Mouse (Mus musculus) intestine, postnatal 0 days (tissue): ENCODE data around the gene Gm3476. TPM values are rescaled to one million over a fixed set of nuclear protein-coding genes. Genes with fewer than 3 reads are reported as not detected.
"Not testable (repeated sequence)": the region's sequence is repeated elsewhere in the genome, so short reads cannot be mapped to it uniquely, and the experiment has no call there.

Source experiments
- ATAC-seq: fragments of 200-750 bp; cut with Nextera tagmentation; 2 replicates; pipeline ENCODE4 v1.8.0; 2017; ENCODE audit warnings: mild to moderate bottlenecking, moderate TSS enrichment, moderate library complexity
- H3K27ac ChIP-seq: fragments of 300-500 bp; sonication (generic); 2 replicates; pipeline ENCODE4 v1.5.1; 2014; ENCODE audit warnings: mild to moderate bottlenecking, low read depth, low read length, moderate library complexity
- H3K27me3 ChIP-seq: fragments of 300-500 bp; sonication (generic); replicated peaks from 2 replicates; pipeline ENCODE4 v1.6.1; 2014; ENCODE audit warnings: low read length, mixed read lengths; ENCODE audit not compliant: control insufficient read depth, insufficient read depth
- H3K36me3 ChIP-seq: fragments of 300-500 bp; sonication (generic); 2 replicates; pipeline ENCODE4 v1.6.1; 2014; ENCODE audit warnings: mild to moderate bottlenecking, moderate library complexity; ENCODE audit not compliant: control insufficient read depth, insufficient read depth
- H3K4me1 ChIP-seq: fragments of 300-500 bp; sonication (generic); replicated peaks from 2 replicates; pipeline ENCODE4 v1.6.1; 2014; ENCODE audit warnings: antibody characterized with exemption, low read length, mixed read lengths; ENCODE audit not compliant: control insufficient read depth, insufficient read depth
- H3K4me2 ChIP-seq: fragments of 300-500 bp; sonication (generic); replicated peaks from 2 replicates; pipeline ENCODE4 v1.6.1; 2014; ENCODE audit warnings: low read depth, mild to moderate bottlenecking, moderate library complexity
- H3K4me3 ChIP-seq: fragments of 300-500 bp; sonication (generic); 2 replicates; pipeline ENCODE4 v1.5.1; 2014; ENCODE audit warnings: low read depth, low read length
- H3K9ac ChIP-seq: fragments of 300-500 bp; sonication (generic); 2 replicates; pipeline ENCODE4 v1.6.1; 2014; ENCODE audit warnings: mild to moderate bottlenecking, low read depth, low read length
- H3K9me3 ChIP-seq: fragments of 300-500 bp; sonication (generic); 2 replicates; pipeline ENCODE4 v1.6.1; 2016; ENCODE audit warnings: mixed run types; ENCODE audit not compliant: control insufficient read depth
- CTCF ChIP-seq: sonication (generic); IDR thresholded peaks from 2 replicates; pipeline ENCODE4 v1.5.1; 2016; ENCODE audit warnings: low read depth, mild to moderate bottlenecking, control low read depth, antibody characterized with exemption, moderate library complexity
- WGBS: fragments of 180-500 bp; shearing (Covaris S2); extraction: QIAGEN DNeasy Blood & Tissue Kit; methylation state at CpG from one replicate; pipeline ENCODE4 v1.1.7; 2014; 5-methylcytosine and 5-hydroxymethylcytosine counted together
- polyA plus RNA-seq: library from polyadenylated mRNA; unstranded; fragments of >200 nt; fragmentation: Nextera tagmentation; extraction: Ambion mirVana; gene quantifications from 2 replicates; pipeline ENCODE4 v1.2.1, GENCODE M21; 2015

Gm3476 gene
- not detected in 2 replicates for polyA plus RNA-seq

DNA sequence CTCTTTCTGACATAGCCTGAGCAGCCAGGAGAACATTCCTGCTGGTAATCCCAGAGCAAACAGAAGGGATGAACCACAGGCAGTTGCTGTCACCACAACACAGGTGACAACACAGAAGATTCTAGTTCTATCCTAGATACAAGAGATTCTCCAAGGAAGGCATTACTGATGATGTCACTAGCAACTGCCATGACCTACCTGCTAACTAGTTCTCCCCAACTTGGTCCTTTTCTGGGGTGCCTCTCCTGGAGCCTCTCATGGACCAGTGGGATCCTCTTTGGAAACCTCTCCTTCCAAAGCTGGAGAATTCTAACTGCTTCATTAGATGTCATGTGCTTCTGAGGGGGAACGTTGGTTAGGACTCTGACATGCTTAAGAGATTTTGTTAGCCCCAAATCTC lies at the start of gene Gm3476:
Gene Gm3476 (minus strand): TSS at position 101 of the 400 bp plus-strand sequence.
- not testable (repeated sequence) for H3K36me3 ChIP-seq, H3K9ac ChIP-seq, H3K9me3 ChIP-seq, H3K4me2 ChIP-seq, H3K27ac ChIP-seq, H3K4me3 ChIP-seq, H3K4me1 ChIP-seq, H3K27me3 ChIP-seq, ATAC-seq
- WGBS: no CpG with 5 or more reads among the region's 1 CpGs

- H3K36me3 ChIP-seq, H3K27ac ChIP-seq, H3K4me2 ChIP-seq, ATAC-seq, H3K27me3 ChIP-seq, H3K4me1 ChIP-seq, H3K4me3 ChIP-seq, H3K9me3 ChIP-seq, H3K9ac ChIP-seq: not testable (repeated sequence)
- 100% methylated on average over 2 of the region's 9 CpGs for WGBS
Measured at GRCm38 (mm10) chr14:6163538-6163937, 37.9 kb upstream of the Gm3476 start.

GRCm38 (mm10) chr14:6161085-6161484 lies 35.5 kb upstream of the Gm3476 start:
- WGBS: no CpG with 5 or more reads among the region's 1 CpGs
- not testable (repeated sequence) for ATAC-seq, H3K36me3 ChIP-seq, H3K4me1 ChIP-seq, H3K27me3 ChIP-seq, H3K4me2 ChIP-seq, H3K9me3 ChIP-seq, H3K27ac ChIP-seq, H3K4me3 ChIP-seq, H3K9ac ChIP-seq

DNA sequence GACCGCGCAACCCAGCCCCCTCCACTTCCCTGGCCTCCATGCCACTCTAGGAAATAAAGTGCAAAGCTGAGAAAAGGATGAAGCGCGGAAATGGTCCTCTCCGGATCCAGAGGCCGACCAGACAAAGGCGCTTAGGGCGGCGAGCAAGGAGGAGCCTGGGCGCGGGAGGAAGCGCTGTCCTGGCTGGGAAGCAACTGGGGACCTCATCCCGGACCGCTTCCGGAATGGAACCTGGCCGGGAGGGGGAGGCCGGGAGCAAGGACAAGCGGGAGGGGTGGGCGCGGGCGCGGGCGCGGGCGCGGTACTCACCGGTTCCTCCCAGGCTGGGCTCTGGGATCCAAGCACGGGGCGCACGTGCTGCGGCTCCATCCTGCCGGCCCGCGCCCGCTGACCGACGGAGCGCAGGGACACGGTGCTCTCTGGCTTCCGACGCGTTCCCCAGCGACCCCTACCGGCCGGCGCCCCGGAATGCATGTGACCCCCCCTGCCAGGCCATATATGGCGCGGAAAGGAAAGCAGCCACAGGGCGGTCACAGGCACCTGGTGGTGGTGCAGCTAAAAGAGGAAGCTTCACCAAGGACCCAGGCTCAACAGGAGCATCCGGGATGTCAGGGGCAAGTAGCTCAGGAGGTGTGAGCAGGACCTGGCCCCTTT lies 17.2 kb downstream of the Gm3476 start, which contains the start of gene Gm3468:
Gene Gm3468 (minus strand): TSS at position 394 of the 654 bp plus-strand sequence.
- not testable (repeated sequence) for H3K36me3 ChIP-seq, H3K9ac ChIP-seq, ATAC-seq, H3K27me3 ChIP-seq, H3K4me1 ChIP-seq, H3K9me3 ChIP-seq, H3K27ac ChIP-seq
- peak within 1 kb of the TSS; percentile 24; the same call in 1 of the 2 replicates for H3K4me3 ChIP-seq
- H3K4me2 ChIP-seq: peak within 1 kb of the TSS; percentile 57
- TF ChIP-seq CTCF: peak; percentile 74
- under 1% methylated on average over 38 of the region's 51 CpGs for WGBS

GRCm38 (mm10) chr14:6107500-6107899 lies 18.1 kb downstream of the Gm3476 start:
- H3K36me3 ChIP-seq, H3K9ac ChIP-seq, H3K4me3 ChIP-seq, H3K4me1 ChIP-seq, ATAC-seq, H3K9me3 ChIP-seq, H3K27me3 ChIP-seq, H3K27ac ChIP-seq: not testable (repeated sequence)
- peak; percentile 49 for TF ChIP-seq CTCF
- WGBS: 13% methylated on average over 8 of the region's 9 CpGs
- peak overlapping the region; percentile 57 for H3K4me2 ChIP-seq

DNA sequence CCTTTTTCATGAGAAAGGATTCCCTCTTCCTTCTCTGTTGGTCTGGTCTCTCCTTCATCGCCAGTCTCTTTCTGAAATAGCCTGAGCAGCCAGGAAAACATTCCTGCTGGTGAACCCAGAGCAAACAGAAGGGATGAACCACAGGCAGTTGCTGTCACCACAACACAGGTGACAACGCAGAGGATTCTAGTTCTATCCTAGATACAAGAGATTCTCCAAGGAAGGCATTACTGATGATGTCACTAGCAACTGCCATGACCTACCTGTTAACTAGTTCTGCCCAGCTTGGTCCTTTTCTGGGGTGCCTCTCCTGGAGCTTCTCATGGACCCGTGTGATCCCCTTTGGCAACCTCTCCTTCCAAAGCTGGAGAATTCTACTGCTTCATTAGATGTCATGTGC lies 31.8 kb downstream of the Gm3476 start, which contains the start of gene Gm8206:
Gene Gm8206 (minus strand): TSS at position 101 of the 400 bp plus-strand sequence.
- not testable (repeated sequence) for H3K4me2 ChIP-seq, H3K9me3 ChIP-seq, H3K4me1 ChIP-seq, H3K27ac ChIP-seq, H3K9ac ChIP-seq, H3K36me3 ChIP-seq, H3K27me3 ChIP-seq, ATAC-seq, H3K4me3 ChIP-seq
- WGBS: 86% methylated on average over 2 of the region's 3 CpGs

- not testable (repeated sequence) for H3K36me3 ChIP-seq, H3K27ac ChIP-seq, H3K27me3 ChIP-seq, H3K9me3 ChIP-seq, H3K9ac ChIP-seq, H3K4me1 ChIP-seq, H3K4me2 ChIP-seq, ATAC-seq, H3K4me3 ChIP-seq
- 77% methylated on average over 2 of the region's 4 CpGs for WGBS
Measured at GRCm38 (mm10) chr14:6058167-6058566, 67.4 kb downstream of the Gm3476 start, which contains the start of gene Gm6337. TSS of gene Gm6337 (minus strand) at chr14:6058267.

Other genes with a start within 250 kb of the Gm3476 start
- gene Gm8237, start 245.4 kb downstream of the Gm3476 start, polyA plus RNA-seq: not detected in 2 replicates
- 0.17 and 0.24 TPM in 2 replicates for gene Gm3248, start 164.1 kb downstream of the Gm3476 start, polyA plus RNA-seq
- not detected in 2 replicates for gene Gm3453, start 146.7 kb downstream of the Gm3476 start, polyA plus RNA-seq
- not detected in 2 replicates for gene Gm6337, start 67.5 kb downstream of the Gm3476 start, polyA plus RNA-seq
- gene Gm8206, start 31.9 kb downstream of the Gm3476 start, polyA plus RNA-seq: 0.13 and 0.39 TPM in 2 replicates
- gene Gm3468, start 17.1 kb downstream of the Gm3476 start, polyA plus RNA-seq: 0.30 and 0.47 TPM in 2 replicates
- not detected in 2 replicates for gene Gm21560, start 93.5 kb upstream of the Gm3476 start, polyA plus RNA-seq
- 0.70 and 1.1 TPM in 2 replicates for gene Gm3411, start 161.4 kb upstream of the Gm3476 start, polyA plus RNA-seq
- not detected in 2 replicates for gene Gm21103, start 179.0 kb upstream of the Gm3476 start, polyA plus RNA-seq
- gene Gm3618, start 217.9 kb upstream of the Gm3476 start, polyA plus RNA-seq: not detected in 2 replicates